Mouse (Mus musculus) ES-E14 (cell line): ENCODE data around the gene Mettl24. TPM values are rescaled to one million over a fixed set of nuclear protein-coding genes. Genes with fewer than 3 reads are reported as not detected.

Source experiments
- DNase-seq: peaks from one replicate; pipeline ENCODE4 v3.0.0-alpha.2; 2013; ENCODE audit warnings: low read depth, low spot score
- H3K27ac ChIP-seq: 2 replicates; pipeline ENCODE4 v1.5.1; 2012; ENCODE audit warnings: low read depth, mild to moderate bottlenecking, low read length, moderate library complexity, mixed read lengths; ENCODE audit not compliant: poor library complexity, insufficient read depth, severe bottlenecking
- H3K36me3 ChIP-seq: 2 replicates; pipeline ENCODE4 v1.6.1; 2012; ENCODE audit warnings: mild to moderate bottlenecking, low read length, moderate library complexity, mixed read lengths; ENCODE audit not compliant: control insufficient read depth, poor library complexity, insufficient read depth, severe bottlenecking
- H3K4me1 ChIP-seq, 2 experiments: fragments of 150-350 bp in 1 of 2; sonication (generic) in 1 of 2; 2 replicates each; pipeline ENCODE4 v1.6.1; 2012; ENCODE audit warnings: low read length in 2 of 2, mild to moderate bottlenecking in 1 of 2, mixed read lengths in 1 of 2; ENCODE audit not compliant: control insufficient read depth in 2 of 2, insufficient read depth in 2 of 2, poor library complexity in 1 of 2
- H3K4me3 ChIP-seq, 2 experiments: fragments of 150-350 bp in 1 of 2; sonication (generic) in 1 of 2; 2 replicates each; pipeline ENCODE4 v1.5.1; 2012; ENCODE audit warnings: low read length in 2 of 2, low read depth in 1 of 2, mild to moderate bottlenecking in 1 of 2, mixed read lengths in 1 of 2; ENCODE audit not compliant: insufficient read depth in 1 of 2, poor library complexity in 1 of 2, severe bottlenecking in 1 of 2
- H3K9ac ChIP-seq: 2 replicates; pipeline ENCODE4 v1.6.1; 2012; ENCODE audit warnings: low read depth, mild to moderate bottlenecking, low read length, mixed read lengths; ENCODE audit not compliant: poor library complexity, insufficient read depth, severe bottlenecking
- H3K9me3 ChIP-seq: fragments of 150-350 bp; sonication (generic); 2 replicates; pipeline ENCODE4 v1.6.1; 2012; ENCODE audit warnings: low read depth, mild to moderate bottlenecking, low read length; ENCODE audit not compliant: control insufficient read depth, insufficient read depth
- CHD2 ChIP-seq: IDR thresholded peaks from 2 replicates; pipeline ENCODE4 v1.6.1; 2014; ENCODE audit warnings: mild to moderate bottlenecking, low read depth, low read length, inconsistent platforms
- HCFC1 ChIP-seq: IDR thresholded peaks from 2 replicates; pipeline ENCODE4 v1.6.1; 2012; ENCODE audit warnings: low read length, inconsistent platforms, borderline replicate concordance; ENCODE audit not compliant: insufficient read depth
- MAFK ChIP-seq: IDR thresholded peaks from 2 replicates; pipeline ENCODE4 v1.6.1; 2014; ENCODE audit warnings: mild to moderate bottlenecking, low read depth, low read length, inconsistent platforms; ENCODE audit not compliant: insufficient read depth
- ZC3H11A ChIP-seq: IDR thresholded peaks from 2 replicates; pipeline ENCODE4 v1.6.1; 2012; ENCODE audit warnings: low read depth, mild to moderate bottlenecking, inconsistent platforms, low read length, borderline replicate concordance
- ZNF384 ChIP-seq: IDR thresholded peaks from 2 replicates; pipeline ENCODE4 v1.6.1; 2012; ENCODE audit warnings: low read depth, low read length, inconsistent platforms
- in situ Hi-C, 2 experiments: fragments of 600-800 bp; cut with MboI; formaldehyde crosslinking; loops; one replicate each; pipeline ENCODE4 v1.15.1; 2025; ENCODE audit warnings: low sequenced_read_pairs in 2 of 2, inconsistent platforms in 1 of 2; ENCODE audit not compliant: unreplicated experiment in 2 of 2
- total RNA-seq: library from RNA; depleted of rRNA; stranded (reverse); fragments of 300-350 nt; gene quantifications from 2 replicates; pipeline ENCODE4 v1.2.3, GENCODE M21; 2012

Mettl24 gene
- total RNA-seq, 1 experiment, result 0.40 TPM

DNA sequence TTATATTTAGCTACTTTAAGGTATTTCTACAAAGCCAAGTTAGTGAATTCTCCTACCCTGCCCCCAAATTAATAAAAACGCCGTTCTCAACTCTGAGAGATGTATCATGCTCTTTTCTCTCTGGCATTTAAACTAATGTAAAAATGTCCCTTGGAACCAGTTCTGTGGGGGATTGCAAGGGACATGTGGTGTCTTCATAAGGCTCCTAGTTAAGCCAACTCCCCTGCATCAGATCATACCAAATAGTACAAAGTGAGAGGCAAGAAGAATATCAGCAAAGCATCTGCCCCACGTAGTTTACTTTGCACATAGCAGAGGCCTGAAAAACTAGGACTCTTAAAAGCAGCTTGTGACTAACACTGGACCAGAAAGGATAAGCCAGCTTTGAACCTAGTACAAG is 33.6 kb downstream of the Mettl24 start:
- H3K27ac ChIP-seq, result no peak overlapping the region
- no peaks in the 10 kb centered on the region for H3K36me3 ChIP-seq
- in situ Hi-C loops, result no loop called here
- H3K4me1 ChIP-seq, result peaks cover 0 to 6% of the 10 kb centered on the region in 2 experiments; a peak in 1 of 4 replicates
- no peaks in the 10 kb centered on the region for H3K9me3 ChIP-seq
- TF ChIP-seq ZNF384, result no peak
- no peak for TF ChIP-seq CHD2
- no peak for TF ChIP-seq ZC3H11A
- no peak for TF ChIP-seq HCFC1
- no peak for TF ChIP-seq MAFK
- no peak for DNase-seq
- no peak overlapping the region for H3K9ac ChIP-seq
- H3K4me3 ChIP-seq, result no peak overlapping the region

DNA sequence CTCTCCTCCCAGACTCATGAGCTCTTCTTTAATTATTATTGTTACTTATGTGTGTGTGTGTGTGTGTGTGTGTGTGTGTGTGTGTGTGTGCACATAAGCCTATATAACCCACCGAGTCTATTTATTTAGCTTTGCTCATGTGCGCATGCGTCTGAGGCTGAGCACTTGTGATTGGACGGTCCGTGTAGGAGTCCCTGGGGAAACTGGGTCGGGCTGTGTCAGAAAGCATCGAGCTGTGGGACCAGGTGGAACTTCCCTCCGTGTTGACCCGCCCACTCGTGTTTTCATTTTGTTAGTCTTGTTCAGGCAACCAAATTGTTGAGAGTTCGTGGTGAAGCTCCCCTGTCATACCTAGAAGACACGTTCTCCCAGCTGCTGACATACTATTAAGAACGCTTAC is 35.3 kb downstream of the Mettl24 start:
- peaks cover 0 to 2% of the 10 kb centered on the region in 2 experiments; a peak in 1 of 4 replicates for H3K4me1 ChIP-seq
- TF ChIP-seq MAFK (no peak), CHD2 (no peak), HCFC1 (no peak), ZNF384 (no peak), ZC3H11A (no peak)
- in situ Hi-C loops, result no loop called here
- H3K27ac ChIP-seq, result no peak overlapping the region
- DNase-seq, result no peak
- no peaks in the 10 kb centered on the region for H3K36me3 ChIP-seq
- no peaks in the 10 kb centered on the region for H3K9me3 ChIP-seq
- no peak overlapping the region for H3K9ac ChIP-seq
- H3K4me3 ChIP-seq, result no peak overlapping the region

- no peak for TF ChIP-seq CHD2
- TF ChIP-seq MAFK, result no peak
- no peak for TF ChIP-seq HCFC1
- TF ChIP-seq ZC3H11A, result no peak
- TF ChIP-seq ZNF384, result no peak
- H3K9me3 ChIP-seq, result no peaks in the 10 kb centered on the region
- no peak for DNase-seq
- H3K27ac ChIP-seq, result no peak overlapping the region
- H3K4me3 ChIP-seq, result no peak overlapping the region
- no peaks in the 10 kb centered on the region; a peak in 1 of 4 replicates for H3K4me1 ChIP-seq
- no peaks in the 10 kb centered on the region for H3K36me3 ChIP-seq
- no peak overlapping the region for H3K9ac ChIP-seq
- in situ Hi-C loops, result no loop called here
These were observed 36.0 kb downstream of the Mettl24 start for GRCm38 (mm10) chr10:40719062-40719461.

- Histone ChIP-seq H3K36me3 (no peaks in the 10 kb centered on the region), H3K9me3 (no peaks in the 10 kb centered on the region), H3K4me1 (no peaks in the 10 kb centered on the region), H3K27ac (no peak overlapping the region), H3K4me3 (no peak overlapping the region), H3K9ac (no peak overlapping the region)
- in situ Hi-C loops, result no loop called here
- no peak for DNase-seq
- TF ChIP-seq CHD2 (no peak), MAFK (no peak), HCFC1 (no peak), ZNF384 (no peak)
These were observed 37.8 kb downstream of the Mettl24 start for GRCm38 (mm10) chr10:40720883-40721282.

DNA sequence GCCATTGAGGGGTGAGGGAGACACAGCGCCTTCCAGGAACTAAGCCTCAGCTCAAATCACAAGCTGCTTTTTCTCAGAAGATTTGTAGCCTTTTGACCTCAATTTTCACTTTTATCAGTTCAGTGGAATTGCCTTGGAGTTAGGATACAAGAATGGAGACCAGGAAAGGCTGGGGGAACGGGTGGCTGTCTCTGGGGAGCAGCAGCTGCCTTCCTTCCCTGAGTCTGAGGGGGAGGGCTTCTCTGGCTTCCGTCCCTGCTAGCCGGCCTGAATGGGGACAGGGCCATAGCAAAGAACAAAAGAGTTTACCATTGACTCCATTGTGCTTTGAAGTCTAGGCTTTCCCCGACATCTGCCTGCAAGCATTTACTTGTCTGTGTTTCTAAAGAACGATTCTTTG is 41.3 kb downstream of the Mettl24 start:
- TF ChIP-seq CHD2, result no peak
- TF ChIP-seq ZNF384, result no peak
- no peak for TF ChIP-seq HCFC1
- TF ChIP-seq MAFK, result no peak
- TF ChIP-seq ZC3H11A, result no peak
- no peak overlapping the region for H3K27ac ChIP-seq
- no peak overlapping the region for H3K9ac ChIP-seq
- no peak for DNase-seq
- H3K9me3 ChIP-seq, result no peaks in the 10 kb centered on the region
- H3K4me3 ChIP-seq, result no peak overlapping the region
- peaks cover 0 to 2% of the 10 kb centered on the region in 2 experiments; a peak in 1 of 4 replicates for H3K4me1 ChIP-seq
- H3K36me3 ChIP-seq, result no peaks in the 10 kb centered on the region
- in situ Hi-C loops, result no loop called here
